ENCODE assay signal across 8 mouse cellular contexts in genomic region chr15:77254636-77255035, GRCm38 (mm10). TPM values are rescaled to one million over a fixed set of nuclear protein-coding genes. Genes with fewer than 3 reads are reported as not detected.
DNase-seq lines count a peak whose midpoint lies in the region; ATAC-seq and TF ChIP-seq lines count a peak whose summit lies in the region.

No protein-coding gene starts in this region.

- H3K9ac ChIP-seq in kidney, embryonic 16.5 days (replicated peaks; ENCODE audit: low read length), result no peak overlapping the region
- no peak overlapping the region for H3K9ac ChIP-seq in hindbrain, postnatal 0 days (replicated peaks; ENCODE audit: low read length)
- no peak overlapping the region for H3K9ac ChIP-seq in neural tube, embryonic 13.5 days

- DNase-seq in kidney, postnatal 36 days, result no peak
- peak; percentile 80 for DNase-seq in fibroblast of lung, adult 2 months (ENCODE audit: low read depth)
- DNase-seq in hindbrain, postnatal 0 days (ENCODE audit: low spot score), result no peak
- no peak for DNase-seq in left cerebral cortex, postnatal 4 days
- DNase-seq in c-Kit-positive CD71-positive TER-119-positive erythroid progenitor cells, embryonic 14.5 days (ENCODE audit: low spot score), result no peak
- no peak for DNase-seq in adrenal gland, adult 8-10 months

- no peak for TF ChIP-seq CTCF in hindbrain, postnatal 0 days (IDR thresholded peaks at IDR 0.05; ENCODE audit: low read depth)

- WGBS in kidney, embryonic 16.5 days, result 9% methylated on average over 1 of the region's 1 CpGs
- 33% methylated on average over 1 of the region's 1 CpGs for WGBS in hindbrain, postnatal 0 days
- 16% methylated on average over 1 of the region's 1 CpGs for WGBS in neural tube, embryonic 13.5 days

- H3K27me3 ChIP-seq in kidney, embryonic 16.5 days (ENCODE audit: insufficient read depth, low read length), result no peaks in the 10 kb centered on the region
- H3K27me3 ChIP-seq in hindbrain, postnatal 0 days (ENCODE audit: insufficient read depth, low read length), result no peaks in the 10 kb centered on the region
- no peaks in the 10 kb centered on the region for H3K27me3 ChIP-seq in neural tube, embryonic 13.5 days

- H3K27ac ChIP-seq in kidney, embryonic 16.5 days (ENCODE audit: low read length), result peak overlapping the region; percentile 58
- peak overlapping the region; percentile 38; the same call in 1 of the 2 replicates for H3K27ac ChIP-seq in hindbrain, postnatal 0 days
- H3K27ac ChIP-seq in neural tube, embryonic 13.5 days (replicated peaks), result peak overlapping the region; percentile 74

- H3K4me2 ChIP-seq in kidney, embryonic 16.5 days (replicated peaks; ENCODE audit: low read depth, low read length), result no peak overlapping the region
- no peak overlapping the region for H3K4me2 ChIP-seq in hindbrain, postnatal 0 days (ENCODE audit: low read depth, low read length)
- no peak overlapping the region for H3K4me2 ChIP-seq in neural tube, embryonic 13.5 days

- peaks cover 33% of the 10 kb centered on the region for H3K4me1 ChIP-seq in kidney, embryonic 16.5 days (ENCODE audit: insufficient read depth, low read length)
- H3K4me1 ChIP-seq in hindbrain, postnatal 0 days (ENCODE audit: insufficient read depth, low read length), result peaks cover 7% of the 10 kb centered on the region; the same call in 1 of the 2 replicates
- peaks cover 41% of the 10 kb centered on the region for H3K4me1 ChIP-seq in neural tube, embryonic 13.5 days (replicated peaks)

- intact Hi-C loops in left cerebral cortex, postnatal 4 days (cut with DNase I), result no loop called here

- no peak overlapping the region for H3K4me3 ChIP-seq in kidney, embryonic 16.5 days (ENCODE audit: low read length)
- H3K4me3 ChIP-seq in hindbrain, postnatal 0 days (ENCODE audit: low read length), result no peak overlapping the region
- no peak overlapping the region for H3K4me3 ChIP-seq in neural tube, embryonic 13.5 days

- no peaks in the 10 kb centered on the region for H3K36me3 ChIP-seq in kidney, embryonic 16.5 days (ENCODE audit: insufficient read depth, low read length)
- no peaks in the 10 kb centered on the region for H3K36me3 ChIP-seq in hindbrain, postnatal 0 days (ENCODE audit: insufficient read depth, low read length)
- H3K36me3 ChIP-seq in neural tube, embryonic 13.5 days, result no peaks in the 10 kb centered on the region

- H3K9me3 ChIP-seq in kidney, embryonic 16.5 days (ENCODE audit: low read length), result no peaks in the 10 kb centered on the region
- H3K9me3 ChIP-seq in hindbrain, postnatal 0 days (ENCODE audit: low read length), result no peaks in the 10 kb centered on the region
- H3K9me3 ChIP-seq in neural tube, embryonic 13.5 days, result no peaks in the 10 kb centered on the region

- peak; percentile 63; the same call in 1 of the 2 replicates for ATAC-seq in kidney, embryonic 16.5 days (ENCODE audit: low FRiP score, low TSS enrichment)
- ATAC-seq in hindbrain, postnatal 0 days, result no peak
- no peak for ATAC-seq in neural tube, embryonic 13.5 days (ENCODE audit: low read depth)

RNA-seq across cellular contexts. Expression of gene Rbfox2, which starts 52.2 kb away (rescaled TPM):
- polyA plus RNA-seq in kidney, embryonic 16.5 days (2015; fragmentation: Nextera tagmentation; extraction: Ambion mirVana), result 49.1 and 50.2 TPM in 2 replicates
- total RNA-seq in hindbrain, postnatal 0 days (2014; rRNA removed), result 294 and 339 TPM in 2 replicates
- 84.1 and 91.9 TPM in 2 replicates for polyA plus RNA-seq in hindbrain, postnatal 0 days (2015; fragmentation: Nextera tagmentation; extraction: Ambion mirVana)
- 136 and 156 TPM in 2 replicates for polyA plus RNA-seq in neural tube, embryonic 13.5 days (2015; fragmentation: Nextera tagmentation; extraction: Ambion mirVana)
- 100 to 1,000 TPM; 418 to 432 TPM for total RNA-seq in left cerebral cortex, postnatal 4 days (2021)
- 10 to 100 TPM; 55.5 to 86.2 (median 70.7) TPM for total RNA-seq in adrenal gland, adult 8-10 months (2022)
